Mouse (Mus musculus) hindbrain, embryonic 14.5 days (tissue): ENCODE measurements around the gene Slc44a2. TPM values are rescaled to one million over a fixed set of nuclear protein-coding genes. Genes with fewer than 3 reads are reported as not detected.

ENCODE experiments used
- ATAC-seq: fragments of 200-750 bp; cut with Nextera tagmentation; 2 replicates; pipeline ENCODE4 v1.8.0; 2017; ENCODE audit warnings: moderate number of reproducible peaks, mild to moderate bottlenecking, moderate TSS enrichment, moderate library complexity; ENCODE audit not compliant: low FRiP score
- DNase-seq: peaks from one replicate; pipeline ENCODE4 v3.0.0-alpha.2; 2015; ENCODE audit warnings: low spot score
- H3K27ac ChIP-seq: fragments of 300-500 bp; sonication (generic); 2 replicates; pipeline ENCODE4 v1.5.1; 2014; ENCODE audit warnings: mild to moderate bottlenecking, moderate library complexity
- H3K27me3 ChIP-seq: fragments of 300-500 bp; sonication (generic); 2 replicates; pipeline ENCODE4 v1.6.1; 2014; ENCODE audit warnings: mild to moderate bottlenecking, low read length, mixed read lengths; ENCODE audit not compliant: control insufficient read depth, insufficient read depth
- H3K36me3 ChIP-seq: fragments of 300-500 bp; sonication (generic); replicated peaks from 2 replicates; pipeline ENCODE4 v1.6.1; 2014; ENCODE audit not compliant: control insufficient read depth, insufficient read depth
- H3K4me1 ChIP-seq: fragments of 300-500 bp; sonication (generic); replicated peaks from 2 replicates; pipeline ENCODE4 v1.6.1; 2014; ENCODE audit warnings: antibody characterized with exemption, low read length, mixed read lengths; ENCODE audit not compliant: control insufficient read depth, insufficient read depth
- H3K4me2 ChIP-seq: fragments of 300-500 bp; sonication (generic); replicated peaks from 2 replicates; pipeline ENCODE4 v1.6.1; 2014; ENCODE audit warnings: mild to moderate bottlenecking, moderate library complexity
- H3K4me3 ChIP-seq: fragments of 300-500 bp; sonication (generic); replicated peaks from 2 replicates; pipeline ENCODE4 v1.5.1; 2014; ENCODE audit warnings: mild to moderate bottlenecking, low read length
- H3K9ac ChIP-seq: fragments of 300-500 bp; sonication (generic); 2 replicates; pipeline ENCODE4 v1.6.1; 2014
- H3K9me3 ChIP-seq: fragments of 300-500 bp; sonication (generic); 2 replicates; pipeline ENCODE4 v1.6.1; 2016; ENCODE audit warnings: low read length; ENCODE audit not compliant: control insufficient read depth
- WGBS: fragments of 180-500 bp; shearing (Covaris S2); extraction: QIAGEN DNeasy Blood & Tissue Kit; methylation state at CpG from one replicate; pipeline ENCODE4 v1.1.7; 2014; 5-methylcytosine and 5-hydroxymethylcytosine counted together
- polyA plus RNA-seq: library from polyadenylated mRNA; unstranded; fragments of >200 nt; fragmentation: Nextera tagmentation; extraction: Ambion mirVana; gene quantifications from 2 replicates; pipeline ENCODE4 v1.2.1, GENCODE M21; 2014

Slc44a2 gene
- polyA plus RNA-seq, 1 experiment from 2014 or later, result 62.3 TPM

DNA sequence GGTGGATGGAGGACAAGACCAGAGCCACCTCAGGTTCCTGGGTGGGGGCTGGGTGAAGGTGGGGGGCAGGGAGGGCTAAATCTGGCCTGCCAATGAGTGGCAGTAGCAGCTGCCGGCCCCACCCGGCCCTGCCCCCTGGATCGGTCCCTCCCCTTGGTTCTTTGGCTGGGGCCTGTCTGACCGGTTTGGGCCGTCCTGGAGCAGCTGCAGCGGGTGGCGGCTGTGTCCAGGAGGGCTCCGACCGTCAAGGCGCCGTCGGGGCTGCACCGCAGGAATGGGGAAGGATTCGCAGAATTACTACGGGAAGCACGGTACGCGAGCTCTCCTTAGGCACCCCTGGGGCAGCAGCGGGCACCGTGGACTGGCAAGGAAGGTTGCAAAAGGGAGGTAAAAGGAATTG lies 17.2 kb downstream of the Slc44a2 start:
- Histone ChIP-seq H3K27ac (no peak overlapping the region), H3K27me3 (no peaks in the 10 kb centered on the region), H3K9me3 (no peaks in the 10 kb centered on the region), H3K4me3 (no peak overlapping the region), H3K4me2 (no peak overlapping the region), H3K36me3 (peaks cover 25% of the 10 kb centered on the region), H3K9ac (no peak overlapping the region), H3K4me1 (no peaks in the 10 kb centered on the region)
- 15% methylated on average over 19 of the region's 20 CpGs for WGBS
- ATAC-seq (no peak), DNase-seq (no peak)

DNA sequence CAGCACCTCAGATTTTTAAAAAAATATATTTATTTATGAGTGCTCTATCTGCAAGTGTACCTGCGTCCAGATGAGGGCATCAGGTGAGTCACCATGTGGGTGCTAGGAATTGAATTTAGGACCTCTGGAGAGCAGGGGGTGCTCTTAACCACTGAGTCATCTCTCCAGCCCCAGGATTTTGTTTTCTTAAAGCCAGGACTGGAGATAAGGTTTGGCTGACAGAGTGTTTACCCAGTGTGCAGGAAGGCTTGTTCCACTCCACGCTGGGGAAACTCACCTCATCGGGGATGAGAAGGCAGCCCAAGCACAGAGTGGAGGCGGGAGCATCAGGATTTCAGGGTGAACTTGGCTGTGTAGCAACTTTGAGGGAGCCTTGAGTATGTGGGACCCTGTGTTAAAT lies 19.9 kb downstream of the Slc44a2 start:
- 86% methylated on average over 4 of the region's 4 CpGs for WGBS
- H3K36me3 ChIP-seq, result peaks cover 45% of the 10 kb centered on the region
- H3K9me3 ChIP-seq, result no peaks in the 10 kb centered on the region
- no peak overlapping the region for H3K9ac ChIP-seq
- H3K27me3 ChIP-seq, result no peaks in the 10 kb centered on the region
- DNase-seq (no peak), ATAC-seq (no peak)
- H3K4me2 ChIP-seq, result no peak overlapping the region
- H3K4me1 ChIP-seq, result no peaks in the 10 kb centered on the region
- no peak overlapping the region for H3K4me3 ChIP-seq
- no peak overlapping the region for H3K27ac ChIP-seq

GRCm38 (mm10) chr9:21346627-21347365 lies 26.3 kb downstream of the Slc44a2 start:
- H3K27ac ChIP-seq, result no peak overlapping the region
- no peak overlapping the region for H3K4me2 ChIP-seq
- 71% methylated on average over 16 of the region's 16 CpGs for WGBS
- no peak overlapping the region for H3K9ac ChIP-seq
- no peak for DNase-seq
- H3K9me3 ChIP-seq, result no peaks in the 10 kb centered on the region
- no peaks in the 10 kb centered on the region for H3K27me3 ChIP-seq
- peaks cover 86% of the 10 kb centered on the region for H3K36me3 ChIP-seq
- H3K4me3 ChIP-seq, result no peak overlapping the region
- no peaks in the 10 kb centered on the region for H3K4me1 ChIP-seq
- no peak for ATAC-seq

DNA sequence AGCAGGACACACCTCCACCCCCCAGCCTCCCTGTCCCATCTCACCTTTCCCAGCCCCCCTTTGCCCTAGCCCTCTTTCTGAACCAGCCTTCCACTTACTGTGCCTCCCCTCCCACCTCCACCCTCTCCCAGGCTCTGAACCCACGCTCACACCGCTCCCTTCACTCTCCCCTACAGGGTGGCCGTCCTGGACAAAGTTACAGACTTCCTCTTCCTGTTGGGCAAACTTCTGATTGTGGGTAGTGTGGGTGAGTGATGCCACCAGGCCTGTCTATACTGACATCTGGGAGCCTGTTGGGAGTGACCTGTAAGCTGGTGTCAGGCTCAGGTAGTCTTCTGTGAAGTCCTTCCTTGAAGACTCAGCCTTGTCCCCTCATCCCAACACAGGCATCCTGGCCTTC lies 27.7 kb downstream of the Slc44a2 start:
- Histone ChIP-seq H3K9me3 (no peaks in the 10 kb centered on the region), H3K4me1 (no peaks in the 10 kb centered on the region), H3K27me3 (no peaks in the 10 kb centered on the region), H3K36me3 (peaks cover 83% of the 10 kb centered on the region), H3K27ac (no peak overlapping the region), H3K9ac (no peak overlapping the region), H3K4me2 (no peak overlapping the region), H3K4me3 (no peak overlapping the region)
- WGBS, result 89% methylated on average over 3 of the region's 3 CpGs
- ATAC-seq (no peak), DNase-seq (no peak)

DNA sequence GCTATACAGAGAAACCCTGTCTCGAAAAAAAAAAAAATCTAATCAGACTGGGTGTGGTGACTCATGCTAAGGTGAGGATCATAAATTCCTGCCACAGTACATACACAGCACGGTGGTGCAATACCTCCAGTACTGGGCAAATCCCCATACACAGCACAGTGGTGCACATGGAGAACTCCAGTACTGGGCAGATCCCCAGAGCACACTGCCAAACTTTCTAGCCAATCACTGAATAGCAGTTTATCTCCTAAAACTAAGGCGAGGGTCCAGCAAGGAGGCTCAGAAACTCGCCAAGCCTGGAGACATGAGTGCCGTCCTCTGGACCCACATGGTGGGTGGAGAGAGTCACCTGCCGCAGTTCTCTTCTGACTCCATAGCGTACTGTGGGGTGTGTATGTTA lies 30.7 kb downstream of the Slc44a2 start:
- no peak overlapping the region for H3K9ac ChIP-seq
- ATAC-seq (no peak), DNase-seq (no peak)
- H3K36me3 ChIP-seq, result peaks cover 87% of the 10 kb centered on the region
- no peak overlapping the region for H3K4me2 ChIP-seq
- no peaks in the 10 kb centered on the region for H3K27me3 ChIP-seq
- H3K9me3 ChIP-seq, result no peaks in the 10 kb centered on the region
- no peaks in the 10 kb centered on the region for H3K4me1 ChIP-seq
- no peak overlapping the region for H3K4me3 ChIP-seq
- no peak overlapping the region for H3K27ac ChIP-seq
- WGBS, result 95% methylated on average over 7 of the region's 7 CpGs

DNA sequence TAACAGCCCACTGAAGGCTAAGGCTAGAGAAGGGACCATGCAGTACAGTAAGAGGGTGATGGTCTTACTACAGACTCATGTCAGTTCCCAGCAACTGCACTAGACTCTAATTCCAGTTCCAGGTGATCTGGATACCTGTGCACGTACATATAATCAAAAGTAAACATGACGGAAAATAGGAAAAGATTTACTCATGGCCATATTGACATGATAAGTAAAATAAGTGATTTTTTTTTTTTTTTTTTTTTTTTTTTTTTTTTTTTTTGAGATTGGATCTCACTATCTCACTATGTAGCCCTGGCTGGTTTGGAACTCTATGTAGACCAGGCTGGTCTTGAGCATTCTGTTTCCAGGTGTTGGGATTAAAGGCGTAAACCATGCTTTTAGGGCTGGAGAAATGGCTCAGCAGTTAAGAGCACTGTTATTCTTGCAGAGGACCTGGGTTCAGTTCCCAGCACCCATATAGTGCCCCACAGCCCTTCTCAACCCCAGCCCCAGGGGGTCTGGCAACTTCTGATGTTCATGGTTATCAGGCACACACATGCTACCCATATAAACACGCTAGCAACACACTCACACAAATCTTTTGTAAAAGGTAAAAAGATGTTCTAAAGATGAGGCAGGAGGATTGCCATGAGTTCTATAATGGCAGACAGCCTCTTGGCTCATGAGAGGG lies 31.3 kb downstream of the Slc44a2 start:
- Histone ChIP-seq H3K4me2 (no peak overlapping the region), H3K36me3 (peaks cover 83% of the 10 kb centered on the region), H3K27me3 (no peaks in the 10 kb centered on the region), H3K4me3 (no peak overlapping the region), H3K9ac (no peak overlapping the region), H3K9me3 (no peaks in the 10 kb centered on the region), H3K4me1 (no peaks in the 10 kb centered on the region), H3K27ac (no peak overlapping the region)
- 94% methylated on average over 4 of the region's 4 CpGs for WGBS
- no peak for DNase-seq
- no peak for ATAC-seq

DNA sequence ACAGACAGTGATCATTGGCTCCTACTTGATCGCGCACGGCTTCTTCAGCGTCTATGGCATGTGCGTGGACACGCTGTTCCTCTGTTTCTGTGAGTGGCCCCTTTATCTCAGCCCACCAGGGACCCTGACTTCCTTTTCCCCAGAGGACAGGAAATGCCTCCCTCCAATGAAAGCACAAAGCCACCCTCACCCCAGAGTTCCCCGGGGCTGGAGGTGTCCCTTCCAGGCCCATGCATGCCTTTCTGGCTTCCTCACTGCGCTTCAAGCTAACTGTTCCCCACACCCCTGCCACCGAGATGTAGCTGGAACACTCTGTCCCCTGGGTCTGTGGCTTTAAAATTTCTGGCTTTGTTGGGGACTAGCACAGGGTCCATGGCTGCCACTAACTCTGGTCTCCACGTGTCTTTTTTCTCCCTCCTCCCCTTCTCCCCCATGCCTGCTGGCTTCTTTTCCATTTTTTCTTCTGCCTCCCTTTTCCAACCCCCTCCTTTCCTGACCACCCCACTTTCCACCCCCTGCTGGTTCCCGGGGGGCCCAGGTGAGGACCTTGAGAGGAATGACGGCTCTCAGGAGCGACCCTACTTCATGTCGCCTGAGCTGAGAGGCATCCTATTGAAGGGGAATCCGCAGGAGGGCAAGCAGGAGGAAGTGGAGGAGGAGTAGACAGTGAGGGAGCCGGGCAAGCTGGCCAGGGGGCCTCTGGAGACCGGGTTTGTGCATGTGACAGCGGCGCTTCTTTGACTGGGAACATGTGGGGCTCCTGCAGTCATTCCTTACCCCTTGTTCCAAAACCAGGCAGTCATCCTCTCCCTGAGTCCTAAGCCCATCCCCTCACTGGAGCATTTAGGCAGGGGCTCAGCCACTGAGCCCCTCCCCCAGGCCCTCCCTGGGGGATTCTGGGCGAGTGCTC lies 32.2 kb downstream of the Slc44a2 start:
- no peak for ATAC-seq
- Histone ChIP-seq H3K36me3 (peaks cover 75% of the 10 kb centered on the region), H3K4me2 (no peak overlapping the region), H3K27me3 (no peaks in the 10 kb centered on the region), H3K9ac (0 out of 2 replicates have a peak overlapping the region, but pooled peaks have one; percentile 11), H3K9me3 (no peaks in the 10 kb centered on the region), H3K4me1 (no peaks in the 10 kb centered on the region), H3K4me3 (no peak overlapping the region), H3K27ac (no peak overlapping the region)
- no peak for DNase-seq
- WGBS, result 35% methylated on average over 20 of the region's 20 CpGs

DNA sequence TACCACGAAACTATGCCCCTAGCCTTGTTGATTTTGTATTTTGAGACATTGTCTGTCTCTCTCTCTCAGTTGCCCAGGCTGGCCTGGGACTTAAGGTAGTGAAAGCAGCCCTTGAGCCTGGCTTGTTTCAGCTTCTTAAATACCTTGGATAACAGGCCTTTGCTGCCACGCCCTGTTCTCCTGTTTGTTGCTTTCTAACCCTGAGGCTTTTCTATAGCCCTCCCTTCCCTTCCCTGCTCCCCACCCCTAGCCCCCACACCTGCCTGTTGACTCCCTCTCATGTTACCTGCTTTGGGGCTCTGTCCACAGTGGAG lies 32.8 kb downstream of the Slc44a2 start:
- Histone ChIP-seq H3K27me3 (no peaks in the 10 kb centered on the region), H3K4me2 (no peak overlapping the region), H3K4me3 (no peak overlapping the region), H3K36me3 (peaks cover 69% of the 10 kb centered on the region), H3K27ac (no peak overlapping the region), H3K4me1 (no peaks in the 10 kb centered on the region), H3K9me3 (no peaks in the 10 kb centered on the region), H3K9ac (0 out of 2 replicates have a peak overlapping the region, but pooled peaks have one; percentile 11)
- 58% methylated on average over 2 of the region's 2 CpGs for WGBS
- ATAC-seq, result no peak
- no peak for DNase-seq

GRCm38 (mm10) chr9:21354796-21355195 lies 34.3 kb downstream of the Slc44a2 start:
- WGBS, result 97% methylated on average over 6 of the region's 6 CpGs
- no peak for DNase-seq
- Histone ChIP-seq H3K9ac (no peak overlapping the region), H3K4me2 (no peak overlapping the region), H3K36me3 (peaks cover 55% of the 10 kb centered on the region), H3K27ac (no peak overlapping the region), H3K4me1 (no peaks in the 10 kb centered on the region), H3K4me3 (no peak overlapping the region), H3K9me3 (no peaks in the 10 kb centered on the region), H3K27me3 (no peaks in the 10 kb centered on the region)
- ATAC-seq, result no peak
